Mouse (Mus musculus): Measurements from ENCODE around the gene St8sia2.
A peak's percentile ranks its signal among the peaks of the same experiment; 100 is the strongest.

DNA sequence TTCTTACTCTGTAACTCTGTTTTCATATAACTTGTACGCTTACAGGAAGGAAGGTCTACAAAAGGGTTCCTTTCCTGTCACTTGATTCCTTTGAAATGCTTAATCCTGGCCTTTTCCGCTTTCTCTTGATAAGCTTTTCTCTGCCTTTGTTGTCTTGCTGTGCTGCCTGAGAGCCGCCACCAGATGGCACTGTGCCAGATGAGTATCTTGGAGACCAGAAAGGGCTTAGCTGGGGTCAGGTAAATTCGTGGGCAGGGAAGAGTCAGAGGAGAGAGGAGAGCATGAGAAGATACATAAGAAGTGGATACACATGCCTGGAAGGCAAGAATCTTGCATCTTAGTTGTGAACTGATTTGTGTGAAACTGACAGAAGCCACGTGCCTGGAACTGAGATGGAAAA lies 11.5 kb upstream of the St8sia2 start:
- TF ChIP-seq CTCF (IDR thresholded peaks at IDR 0.05; ENCODE audit: control insufficient read depth, insufficient read depth, insufficient replicate concordance, low read depth, low read length), result peak; percentile 68; the same call in 1 of the 2 replicates
- TF ChIP-seq POLR2A (IDR thresholded peaks at IDR 0.05; ENCODE audit: control insufficient read depth, low read depth, low read length), result no peak

Measured in testis, adult 2 months (tissue).